Mouse (Mus musculus) naive thymus-derived CD4-positive, alpha-beta T cell, adult 2 months (primary cell): ENCODE results near the gene Gm20388.

Source experiments
- DNase-seq: peaks from one replicate; pipeline ENCODE4 v3.0.0-alpha.2; 2011; ENCODE audit warnings: low read depth

The Gm20388 gene

DNA sequence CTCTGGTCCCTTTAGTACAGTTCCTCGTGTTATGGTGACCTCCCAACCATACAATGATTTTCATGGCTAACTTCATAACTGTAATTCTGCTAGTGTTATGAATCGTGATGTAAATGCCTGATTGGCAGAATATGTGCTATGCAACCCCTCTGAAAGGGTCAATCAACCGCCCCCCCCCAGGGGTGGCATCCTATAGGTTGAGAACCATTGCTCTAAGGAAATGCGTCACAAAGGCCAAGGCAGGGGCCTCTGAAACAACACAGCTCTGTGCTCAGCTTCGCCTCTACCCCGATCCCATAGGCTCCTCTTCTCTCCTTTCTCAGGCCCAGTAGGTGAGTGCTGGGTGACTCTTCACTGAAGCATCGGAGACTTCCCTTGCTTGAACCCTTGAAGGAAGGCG, 775.0 kb downstream of the Gm20388 start:
- DNase-seq = no peak

DNA sequence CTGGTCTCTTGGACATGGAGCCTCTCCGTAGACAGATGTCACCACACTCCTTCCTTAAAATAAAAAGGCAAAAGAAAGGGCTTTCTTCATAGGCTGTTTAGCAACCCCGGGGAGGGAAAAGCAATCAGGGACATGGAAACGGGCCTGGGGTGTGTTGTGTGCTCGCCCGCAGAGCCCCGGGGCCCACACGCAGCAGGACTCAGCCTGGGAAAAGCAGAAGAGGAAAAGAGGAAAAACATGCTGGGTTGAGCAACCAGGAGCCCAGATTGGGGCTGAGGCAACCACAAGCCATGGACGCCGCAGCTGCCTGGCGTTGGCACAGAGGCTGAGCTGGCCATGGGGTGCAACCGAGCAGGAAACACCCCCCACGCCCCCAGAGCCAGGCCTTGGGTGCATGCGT, 775.4 kb downstream of the Gm20388 start:
- DNase-seq = no peak

DNA sequence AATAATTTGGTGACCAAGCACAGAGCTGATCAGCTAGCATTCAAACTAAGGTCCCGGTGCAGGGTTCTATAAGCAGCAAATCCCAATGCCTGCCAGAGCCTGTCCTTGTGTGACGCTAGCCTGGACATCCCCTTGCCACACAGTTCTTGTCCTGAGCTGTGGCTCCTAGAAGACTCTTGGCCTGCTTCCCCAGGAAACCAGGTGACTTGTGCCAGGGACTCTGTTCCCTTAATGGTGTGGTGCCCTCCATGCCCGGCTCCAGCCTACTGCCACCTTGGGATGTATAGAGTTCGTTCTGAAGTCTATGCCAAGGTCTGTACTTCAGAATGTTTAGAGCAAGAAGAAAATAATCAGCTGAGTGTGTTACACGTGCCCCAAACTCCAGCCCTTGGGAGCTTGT, 775.9 kb downstream of the Gm20388 start:
- no peak for DNase-seq

DNA sequence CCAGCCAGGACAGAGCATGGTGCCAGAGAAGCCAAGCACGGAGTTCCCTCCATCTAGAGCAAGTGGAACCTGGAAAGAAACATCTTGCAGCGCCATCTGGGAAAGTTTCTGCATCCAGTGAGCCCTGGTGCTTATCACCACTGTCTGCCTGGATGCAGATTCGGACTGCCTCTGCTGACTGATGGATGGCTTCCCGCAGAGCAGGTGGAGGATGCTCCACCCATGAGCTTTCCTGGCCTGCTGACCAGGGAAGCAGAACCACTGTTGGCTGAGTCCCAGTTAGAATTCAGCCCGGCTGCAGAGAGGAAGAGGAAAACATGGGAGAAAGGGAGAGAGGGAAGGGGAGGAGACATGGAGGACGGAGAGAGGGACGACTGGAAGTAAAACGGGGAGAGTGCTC, 777.1 kb downstream of the Gm20388 start:
- no peak for DNase-seq

DNA sequence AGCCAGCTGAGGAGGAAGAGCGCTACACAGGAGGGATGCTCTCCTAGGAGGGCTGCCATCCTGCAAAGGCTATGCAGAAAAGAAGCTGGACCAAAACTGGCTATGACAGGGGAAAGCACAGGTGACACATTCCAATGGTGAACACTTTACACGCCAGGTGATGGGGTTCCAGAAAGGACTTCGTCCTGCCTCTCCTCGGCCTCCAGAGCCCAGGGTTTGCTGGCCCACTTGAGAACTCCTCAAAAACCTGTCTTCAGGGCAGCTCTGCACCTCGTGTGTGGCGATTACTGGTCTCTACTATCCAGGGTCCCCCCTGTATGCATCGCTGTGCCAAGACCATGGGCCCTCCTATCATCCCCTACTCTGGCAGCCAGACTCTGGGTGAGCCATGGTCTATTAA, 777.9 kb downstream of the Gm20388 start:
- no peak for DNase-seq

DNA sequence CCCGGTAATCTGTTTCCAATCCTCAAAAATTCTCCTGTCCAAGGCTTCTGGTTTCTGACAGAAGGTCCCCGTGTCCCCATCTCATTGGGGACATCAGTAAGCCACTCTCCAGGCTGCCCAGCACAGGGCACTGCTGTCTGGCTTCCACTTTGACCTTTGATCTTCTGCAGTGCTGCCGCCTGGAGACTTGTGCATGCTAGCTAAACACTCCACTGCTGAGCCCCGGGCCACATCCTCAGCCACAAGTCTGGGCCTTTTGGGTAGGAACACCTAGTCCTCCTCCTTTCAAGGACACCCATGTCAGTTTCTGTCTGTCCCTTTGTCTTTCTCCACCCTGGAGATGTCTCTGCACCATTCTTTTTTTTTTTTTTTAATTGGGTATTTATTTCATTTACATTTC, 782.3 kb downstream of the Gm20388 start:
- no peak for DNase-seq

DNA sequence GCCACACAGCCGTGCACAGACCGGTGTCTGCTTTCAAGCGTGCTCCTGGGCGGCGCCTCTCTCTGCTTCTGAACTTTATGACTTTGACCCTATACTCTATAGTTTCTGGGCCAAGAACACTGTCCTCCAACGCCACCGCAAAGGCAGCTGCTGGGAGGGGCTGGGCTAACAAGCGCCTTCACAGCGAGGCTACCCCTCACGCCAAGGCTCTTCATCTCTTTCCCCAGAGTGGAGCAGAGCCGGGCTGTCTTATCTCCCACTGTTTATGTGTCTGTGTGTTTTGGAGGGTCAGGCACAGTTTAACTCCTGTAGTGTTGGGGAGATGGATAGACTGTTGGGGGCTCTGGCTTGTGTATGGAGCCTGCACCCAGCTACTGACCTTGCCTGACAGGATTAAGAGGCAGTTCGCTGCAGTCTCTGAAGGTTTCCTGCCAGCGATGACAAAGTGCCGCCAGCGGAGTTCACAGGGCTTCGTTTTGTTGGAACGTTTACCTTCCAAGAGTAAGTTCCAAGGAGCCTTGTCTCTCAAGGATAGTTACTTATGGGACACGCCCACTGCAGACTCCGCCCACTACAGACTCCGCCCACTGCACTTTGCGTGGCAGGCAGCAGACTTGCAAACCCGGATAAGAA, 783.3 kb downstream of the Gm20388 start:
- peak; percentile 50 for DNase-seq

DNA sequence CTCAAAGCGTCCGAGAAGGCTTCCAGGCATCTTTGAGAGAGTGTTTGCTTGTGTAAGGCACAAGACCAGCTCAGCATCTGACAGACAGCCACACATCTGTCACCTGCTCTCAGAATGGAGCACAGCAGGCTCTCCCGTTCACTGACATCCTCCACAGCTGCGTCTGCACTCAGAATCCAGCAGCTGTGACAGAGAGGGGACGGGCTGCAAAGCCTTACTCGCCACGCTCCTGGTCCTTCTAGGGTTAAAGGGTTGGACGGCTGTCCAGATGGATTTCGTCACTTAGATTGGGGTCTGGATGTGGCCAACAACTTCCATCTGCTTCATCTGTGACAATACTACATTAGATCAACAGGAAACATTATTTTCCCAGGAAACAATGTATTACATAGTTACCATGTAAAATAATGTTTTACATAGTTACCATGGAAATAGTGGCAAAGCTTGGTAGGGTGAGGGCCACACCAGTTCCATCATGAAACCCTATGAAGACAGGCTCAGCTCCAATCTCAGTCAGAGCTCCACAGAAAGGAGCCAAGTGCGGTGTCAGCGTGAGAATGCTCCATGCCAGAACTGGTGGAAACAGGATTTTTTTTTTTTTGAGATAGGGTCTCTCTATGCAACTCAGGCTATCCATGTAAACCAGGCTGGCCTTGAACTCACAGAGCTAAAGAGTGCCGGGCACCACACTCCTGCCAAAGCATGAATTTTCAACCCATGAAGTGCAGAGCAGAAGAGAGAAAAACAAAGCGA, 785.9 kb downstream of the Gm20388 start:
- DNase-seq = no peak

DNA sequence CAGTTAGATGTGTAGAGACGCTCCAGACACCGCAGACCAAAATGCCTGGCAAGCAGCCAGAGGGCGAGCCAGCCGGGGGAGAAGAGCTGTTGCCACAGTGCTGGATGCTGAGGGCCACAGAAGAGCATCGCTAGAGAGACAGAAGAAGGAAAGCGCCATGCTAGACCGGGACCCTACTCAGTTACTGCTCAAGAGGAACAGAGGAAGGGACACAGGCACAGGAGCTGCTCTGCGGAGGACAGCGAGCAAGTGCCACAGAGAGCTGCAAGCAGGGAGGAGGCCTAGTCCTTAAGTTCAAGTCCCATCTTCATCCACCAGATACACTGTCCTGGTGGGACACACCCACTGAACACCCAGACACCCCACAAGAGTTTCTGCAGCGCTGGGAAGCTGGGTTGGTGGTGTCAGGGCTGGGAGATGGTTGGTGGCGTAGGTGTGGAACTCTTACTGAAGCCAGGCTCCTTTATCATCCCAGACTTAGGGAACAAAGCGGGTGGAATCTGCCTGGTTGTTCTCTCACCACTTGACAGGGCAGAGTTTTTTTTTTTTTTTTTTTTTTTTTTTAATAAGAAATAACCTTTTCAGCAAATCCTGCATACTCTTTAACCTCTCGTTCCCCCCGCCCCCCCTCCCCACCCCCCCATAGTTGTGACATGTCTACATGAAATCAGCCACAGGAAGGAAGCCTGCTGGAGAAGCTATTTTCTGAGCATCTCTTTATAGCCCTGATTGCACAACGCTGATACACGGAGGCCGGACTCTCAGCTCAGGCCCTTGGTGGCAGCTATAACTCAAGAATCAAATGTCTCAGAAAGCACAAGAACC, 786.7 kb downstream of the Gm20388 start:
- peak; percentile 75 for DNase-seq

DNA sequence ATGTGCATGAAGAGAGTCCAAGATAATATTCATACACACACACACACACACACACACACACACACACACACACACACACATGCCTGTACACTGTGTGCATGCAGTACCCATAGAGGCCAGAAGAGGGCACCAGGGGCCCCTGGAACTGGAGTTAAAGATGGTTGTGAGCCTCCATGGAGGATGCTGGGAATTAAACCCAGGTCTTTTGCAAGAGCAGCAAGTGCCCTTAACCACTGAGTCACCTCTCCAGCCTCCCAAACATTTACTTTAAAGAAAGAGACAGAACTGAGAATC, 787.3 kb downstream of the Gm20388 start:
- peak; percentile 54 for DNase-seq

DNA sequence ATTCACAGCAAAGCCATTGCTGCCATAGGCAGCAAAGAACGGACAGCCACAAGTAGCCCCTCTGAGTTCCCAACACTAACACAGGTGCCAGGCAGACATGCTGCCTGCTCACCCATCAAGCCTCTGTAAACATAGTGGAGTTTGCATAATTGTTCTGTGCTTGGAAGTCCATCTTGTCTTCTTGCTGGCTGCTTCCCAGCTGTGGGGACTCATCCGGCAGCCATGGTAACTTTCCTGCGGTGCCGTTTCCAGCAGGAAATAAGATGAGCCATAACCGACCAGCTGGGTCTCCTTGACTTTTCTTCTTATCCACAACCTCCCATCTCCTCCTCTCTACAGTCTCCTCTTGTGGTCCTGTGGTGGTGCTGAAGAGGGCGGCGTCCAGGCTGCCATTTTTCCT, 787.8 kb downstream of the Gm20388 start:
- DNase-seq = no peak

DNA sequence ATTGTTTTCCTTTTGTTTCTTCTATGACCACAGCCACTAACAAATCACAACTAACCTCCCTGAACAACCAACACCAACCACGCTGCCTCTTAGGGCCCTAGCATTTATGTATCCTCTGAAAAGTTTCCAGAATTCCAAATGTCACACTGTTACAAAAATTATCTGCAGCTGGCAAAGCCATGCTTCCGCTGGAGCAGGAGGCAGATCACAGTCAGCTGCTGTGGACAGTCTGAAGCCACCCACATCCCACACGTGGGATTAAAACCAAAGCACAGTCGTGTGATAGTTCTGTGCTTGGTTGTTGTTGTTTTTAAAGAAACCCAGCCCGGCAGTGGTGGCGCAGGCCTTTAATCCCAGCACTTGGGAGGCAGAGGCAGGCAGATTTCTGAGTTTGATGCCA, 788.4 kb downstream of the Gm20388 start:
- DNase-seq = no peak

DNA sequence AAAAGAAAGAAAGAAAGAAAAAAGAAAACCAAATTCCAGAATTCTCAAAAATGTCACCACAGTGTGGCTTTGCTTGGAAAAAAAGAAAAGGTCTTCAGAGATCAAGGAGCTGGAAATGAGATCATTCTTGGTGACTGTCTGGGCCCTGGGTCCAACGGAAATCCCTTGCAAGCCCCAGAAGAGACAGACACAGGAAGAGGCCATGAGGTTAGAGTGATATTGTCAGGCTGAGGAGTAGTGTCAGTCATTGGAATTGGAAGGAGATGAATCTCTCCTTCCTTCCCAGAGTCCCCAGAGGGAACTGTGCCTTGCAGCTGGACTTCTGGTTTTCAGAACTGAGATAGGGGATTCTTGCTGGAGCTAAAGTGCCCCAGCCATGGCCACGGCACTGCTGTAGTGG, 788.9 kb downstream of the Gm20388 start:
- peak; percentile 42 for DNase-seq

DNA sequence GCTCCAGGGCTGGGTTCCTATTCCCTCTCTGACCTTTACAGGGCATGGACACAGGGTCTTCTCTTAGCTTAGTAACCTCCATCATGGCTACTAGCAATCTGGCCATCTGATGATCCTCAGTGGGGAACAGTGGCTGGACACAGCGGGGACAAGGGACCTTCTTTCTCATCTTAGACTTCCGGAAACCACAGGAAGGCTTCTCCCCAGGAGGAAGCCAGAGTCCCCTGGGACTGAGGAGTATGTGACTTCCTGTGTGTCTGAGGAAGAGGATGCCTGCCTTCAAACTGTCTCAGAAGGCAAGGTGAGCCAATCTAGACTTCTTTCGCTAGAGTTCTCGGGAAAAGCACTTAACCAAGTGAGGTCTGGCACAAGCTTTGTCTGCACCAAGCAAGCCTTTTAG, 789.4 kb downstream of the Gm20388 start:
- DNase-seq = no peak

DNA sequence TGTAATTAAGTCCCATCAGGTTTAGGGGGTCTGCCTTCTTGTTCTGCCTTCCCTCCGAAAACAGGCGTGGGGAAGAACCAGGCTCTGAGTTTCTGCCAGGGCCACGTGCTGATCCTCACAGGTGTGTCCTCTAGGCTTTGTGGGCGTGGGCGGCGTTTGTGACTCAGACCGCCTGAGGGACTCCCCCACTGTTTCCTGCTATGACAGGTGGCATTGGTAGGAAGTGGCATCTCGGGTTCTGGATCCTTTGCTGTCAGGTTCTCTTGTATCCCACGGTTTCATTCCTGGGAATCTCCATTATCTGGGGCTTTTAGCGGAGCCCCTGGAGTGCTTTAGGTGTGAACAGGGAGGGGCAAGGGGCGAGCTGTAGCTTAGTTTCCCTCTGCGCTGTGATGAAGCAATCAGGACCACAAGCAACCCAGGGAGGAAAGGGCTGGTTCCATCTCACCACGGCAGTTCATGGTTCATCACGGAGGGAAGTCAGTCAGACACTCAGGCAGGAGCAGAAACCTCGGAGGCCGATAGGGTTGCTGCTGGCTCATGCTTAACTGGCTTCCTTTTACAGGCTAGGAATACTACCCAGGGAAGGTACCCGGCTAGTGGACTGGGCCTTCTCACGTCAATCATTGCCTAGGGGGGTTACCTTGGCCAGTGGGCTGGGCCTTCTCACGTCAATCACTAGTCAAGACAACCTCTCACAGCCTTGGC, 791.3 kb downstream of the Gm20388 start:
- peak; percentile 82 for DNase-seq

DNA sequence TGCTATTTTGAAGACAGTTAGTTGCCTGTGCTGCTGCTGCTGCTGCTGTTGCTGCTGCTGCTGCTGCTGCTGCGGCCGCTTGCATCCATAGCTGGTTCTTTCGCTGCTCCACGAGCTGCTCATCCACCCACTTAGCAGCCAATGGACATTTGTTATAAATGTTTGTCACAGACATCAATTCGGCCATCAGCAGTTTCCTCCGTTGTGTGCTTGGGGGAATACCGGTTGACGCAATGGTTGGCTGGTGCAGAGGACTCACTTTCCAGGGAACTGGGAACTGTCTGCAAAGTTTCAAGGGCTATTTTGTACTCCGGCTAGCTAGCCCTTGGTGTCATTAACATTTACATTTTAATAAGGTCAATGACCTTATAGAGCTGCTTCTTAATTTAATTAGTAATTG, 793.6 kb downstream of the Gm20388 start:
- DNase-seq = no peak

DNA sequence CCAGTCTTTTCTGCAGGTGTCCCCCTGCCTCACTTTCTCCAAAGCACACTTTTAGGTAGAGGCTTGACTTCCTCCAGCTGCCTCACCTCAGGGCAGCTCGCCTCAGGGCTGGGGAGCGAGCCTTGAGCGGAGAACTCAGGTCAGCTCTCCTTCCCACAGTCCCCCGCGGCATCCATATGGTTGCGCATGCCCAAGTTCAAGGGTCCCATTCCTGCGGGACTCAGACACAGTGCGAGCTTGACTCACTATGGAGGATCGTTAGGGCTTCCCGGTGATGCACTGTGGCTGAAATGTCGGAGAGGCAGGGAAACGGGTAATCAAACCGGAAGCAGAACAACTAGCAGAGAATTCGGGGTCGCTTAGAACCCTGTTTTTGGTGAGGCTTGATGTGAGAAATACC, 794.5 kb downstream of the Gm20388 start:
- no peak for DNase-seq

DNA sequence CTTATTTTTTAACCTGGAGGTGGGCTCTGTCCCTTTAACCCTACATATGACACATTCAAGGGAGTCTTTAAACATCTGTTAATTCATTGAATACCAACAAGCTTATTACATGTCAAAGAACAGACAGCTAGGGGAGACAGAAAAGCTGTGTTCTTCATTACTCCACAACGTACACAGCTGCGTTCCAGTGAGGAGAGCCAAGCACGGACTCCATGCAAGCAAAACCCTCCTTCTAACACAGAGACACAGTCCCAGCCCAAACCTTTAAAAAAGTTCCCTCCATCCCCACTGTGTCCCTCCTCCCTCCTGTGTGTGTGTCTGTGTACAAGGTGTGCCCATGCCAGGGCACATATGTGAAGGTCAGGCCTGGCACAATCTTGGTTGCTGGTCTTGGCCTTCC, 795.6 kb downstream of the Gm20388 start:
- no peak for DNase-seq

DNA sequence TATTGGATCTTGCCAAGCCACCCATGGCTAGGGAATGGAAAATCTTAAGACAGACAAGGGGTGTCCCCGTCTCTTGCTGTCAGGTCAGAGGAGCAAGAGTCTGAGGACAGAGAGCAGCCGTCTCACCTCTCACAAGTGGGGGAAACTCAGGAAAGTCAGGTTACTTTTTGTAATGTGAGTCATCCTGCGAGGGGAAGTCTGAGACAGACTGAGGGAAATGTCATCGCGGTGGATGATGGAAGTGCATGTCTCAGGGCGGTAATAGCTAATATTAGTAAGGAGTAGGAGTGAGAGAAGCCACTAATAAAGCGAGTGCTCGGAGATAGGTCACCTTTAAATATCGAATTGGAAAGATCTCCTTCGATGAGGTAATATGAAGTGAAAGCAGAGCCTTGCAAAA, 798.5 kb downstream of the Gm20388 start:
- DNase-seq = no peak

DNA sequence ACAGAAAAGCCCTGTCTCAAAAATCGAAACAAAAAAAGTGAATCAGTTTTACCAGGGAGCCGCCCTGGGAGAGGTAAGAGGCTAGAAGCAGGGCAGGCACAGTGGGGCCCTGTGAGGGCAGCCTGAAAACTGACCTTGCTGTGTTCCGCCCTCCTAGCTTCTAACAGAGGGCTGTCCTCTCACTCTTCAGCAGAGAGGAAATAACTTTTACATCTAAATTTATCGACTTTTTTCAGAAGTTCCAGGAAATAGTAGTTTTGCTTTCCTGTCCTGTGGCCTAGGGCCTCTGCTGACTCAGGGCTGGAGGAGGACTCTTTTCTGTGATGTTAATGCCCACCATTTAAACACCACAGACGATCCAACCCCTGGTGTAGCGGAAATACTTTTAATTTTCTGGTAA, 804.6 kb downstream of the Gm20388 start:
- peak; percentile 43 for DNase-seq

DNA sequence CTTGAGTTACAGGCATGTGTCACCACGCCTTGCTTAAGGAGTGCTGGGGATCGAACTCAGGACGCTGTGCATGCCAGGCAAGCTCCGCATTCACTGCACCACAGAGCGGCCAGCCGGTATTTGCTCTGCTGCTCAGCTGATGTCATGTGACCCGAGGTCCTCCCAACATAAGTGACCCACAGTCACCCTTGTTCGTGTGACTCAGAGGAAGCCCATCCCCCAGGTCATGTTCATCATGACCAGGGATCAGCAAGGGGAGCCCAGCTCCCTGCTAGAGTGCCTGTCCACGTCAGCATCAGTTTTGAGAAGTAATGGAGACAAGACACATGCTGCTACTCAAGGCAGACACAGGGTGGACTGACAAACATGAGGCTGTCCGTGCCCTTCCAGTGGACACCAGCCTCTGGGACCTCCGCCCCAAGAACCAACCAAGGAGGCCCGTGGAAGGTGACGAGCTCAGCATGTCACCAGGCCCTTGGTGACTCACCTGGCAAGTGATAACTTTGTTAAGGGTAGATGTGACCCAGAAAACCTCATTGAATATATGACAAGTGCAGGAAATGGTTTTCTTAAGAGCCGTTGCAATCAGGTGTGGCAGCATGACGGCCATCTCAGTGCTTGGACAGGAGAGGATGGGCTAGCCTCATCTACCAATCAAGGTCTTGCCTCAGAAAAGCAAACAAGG, 805.5 kb downstream of the Gm20388 start:
- no peak for DNase-seq

DNA sequence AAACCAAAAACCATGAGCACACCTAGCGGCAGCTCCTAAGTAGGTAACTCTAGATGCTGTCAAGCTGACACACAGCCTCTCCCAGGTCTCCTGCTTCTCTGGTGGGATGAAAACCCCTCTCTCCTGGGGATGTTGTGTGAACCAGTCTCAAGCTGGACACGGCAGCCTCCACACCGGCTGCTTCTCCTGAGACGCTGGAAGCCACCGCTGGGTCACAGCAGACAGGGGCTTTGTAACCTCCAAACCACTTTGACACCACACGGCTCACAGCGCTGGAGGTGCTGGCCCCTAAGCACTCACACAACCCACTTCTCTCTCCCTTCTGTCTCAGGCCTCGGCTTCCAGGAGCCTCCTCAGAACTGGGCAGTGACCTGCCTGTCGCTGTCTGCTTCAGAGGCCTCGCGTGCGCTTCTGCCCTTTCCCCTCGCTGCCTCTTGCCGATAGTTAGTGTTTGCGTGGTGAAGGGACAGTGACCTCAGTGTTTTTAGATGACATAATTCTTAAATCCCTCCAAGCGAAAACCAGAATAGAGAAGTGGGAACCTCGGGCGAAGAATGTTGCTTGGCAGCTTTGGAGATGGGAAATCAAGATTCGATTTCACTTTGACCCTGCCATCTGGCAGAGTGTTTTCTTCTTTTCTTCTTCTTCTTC, 809.1 kb downstream of the Gm20388 start:
- no peak for DNase-seq
